Mouse (Mus musculus): ENCODE results near the gene Pdia5.

DNA sequence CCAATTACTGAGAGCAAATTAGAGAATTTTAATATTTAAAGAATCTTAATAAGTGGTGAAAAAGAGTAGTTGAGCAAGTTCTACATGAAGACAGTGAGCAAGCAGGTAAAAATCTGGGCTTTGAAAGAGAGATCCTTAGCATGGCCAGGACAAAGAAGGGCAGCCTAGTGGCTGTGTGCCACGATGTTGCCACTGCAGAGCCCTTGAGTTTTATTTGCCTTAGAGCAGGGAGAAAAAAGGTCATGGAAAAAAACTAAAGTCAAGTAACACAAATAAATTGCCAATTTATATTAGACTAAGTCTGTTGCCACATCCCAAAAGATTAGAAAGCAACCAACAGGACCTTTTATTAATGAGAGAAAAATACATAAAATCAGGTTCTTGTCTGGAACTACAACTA, 133.2 kb downstream of the Pdia5 start:
- TF ChIP-seq CTCF (IDR thresholded peaks at IDR 0.05; ENCODE audit: low read depth, low read length) (no peak), POLR2A (IDR thresholded peaks at IDR 0.05; ENCODE audit: insufficient read depth, low read length) (no peak)
